Mouse (Mus musculus): ENCODE results near the gene Oxnad1. TPM values are rescaled to one million over a fixed set of nuclear protein-coding genes. Genes with fewer than 3 reads are reported as not detected.
"Not testable (repeated sequence)": the region's sequence is repeated elsewhere in the genome, so short reads cannot be mapped to it uniquely, and the experiment has no call there.

The Oxnad1 gene
- polyA plus RNA-seq, 1 experiment from 2014 or later, result 13.0 TPM

DNA sequence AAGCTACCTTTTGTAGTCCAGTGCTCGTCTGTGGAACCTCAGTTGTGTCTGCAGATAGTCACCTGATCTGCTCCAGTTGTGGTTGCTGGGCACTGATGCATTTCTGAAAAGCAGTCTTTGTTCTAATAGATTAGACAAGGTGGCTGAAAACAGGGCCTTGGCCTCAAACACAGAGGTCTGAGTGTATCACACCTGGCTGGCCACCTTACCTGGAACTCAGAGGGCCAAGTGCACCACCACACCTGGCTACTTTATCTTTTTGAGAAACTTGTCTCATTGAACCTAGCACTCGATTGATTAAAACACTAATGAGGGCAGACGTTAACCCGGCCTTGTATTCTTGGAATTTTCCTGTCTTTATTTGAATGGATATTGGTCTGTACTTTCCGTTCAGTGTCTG, 10.5 kb downstream of the Oxnad1 start:
- Histone ChIP-seq H3K4me1 (ENCODE audit: control insufficient read depth, low read depth, low read length) (no peaks in the 10 kb centered on the region; the same call in 1 of the 2 replicates), H3K9me3 (replicated peaks; ENCODE audit: control insufficient read depth, low read length) (no peaks in the 10 kb centered on the region), H3K4me3 (ENCODE audit: low read depth, low read length) (no peak overlapping the region), H3K4me2 (ENCODE audit: low read depth, low read length) (no peak overlapping the region), H3K36me3 (ENCODE audit: control insufficient read depth, insufficient read depth) (peaks cover 27% of the 10 kb centered on the region), H3K27ac (ENCODE audit: low read length) (no peak overlapping the region), H3K27me3 (ENCODE audit: control insufficient read depth, insufficient read depth, low read depth, low read length) (no peaks in the 10 kb centered on the region), H3K9ac (ENCODE audit: low read depth, low read length) (no peak overlapping the region)
- no peak for ATAC-seq (ENCODE audit: low read depth)
- WGBS (ENCODE audit: insufficient replicate concordance), result 75% methylated on average over 5 of the region's 5 CpGs

DNA sequence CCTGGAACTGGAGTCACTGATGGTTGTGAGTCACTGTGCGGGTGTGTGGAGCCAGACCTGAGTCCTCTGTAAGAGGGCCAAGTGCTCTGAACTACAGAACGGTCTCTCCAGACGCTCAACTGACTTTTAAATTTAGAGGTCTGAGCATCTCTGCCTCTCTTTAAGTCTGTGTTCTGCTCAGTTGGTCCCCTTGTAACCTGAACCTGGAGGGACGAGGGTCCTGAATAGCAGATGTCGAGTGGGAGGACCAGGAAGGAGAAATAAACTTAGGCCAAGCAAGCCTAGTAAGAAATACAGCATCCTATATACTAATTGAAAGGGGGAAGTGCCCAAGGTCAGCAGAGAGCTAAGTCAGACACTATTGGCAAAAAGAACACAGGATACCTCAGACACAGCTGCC, 11.6 kb downstream of the Oxnad1 start:
- WGBS (ENCODE audit: insufficient replicate concordance), result 75% methylated on average over 5 of the region's 5 CpGs
- peaks cover 30% of the 10 kb centered on the region for H3K36me3 ChIP-seq (ENCODE audit: control insufficient read depth, insufficient read depth)
- no peak overlapping the region for H3K27ac ChIP-seq (ENCODE audit: low read length)

DNA sequence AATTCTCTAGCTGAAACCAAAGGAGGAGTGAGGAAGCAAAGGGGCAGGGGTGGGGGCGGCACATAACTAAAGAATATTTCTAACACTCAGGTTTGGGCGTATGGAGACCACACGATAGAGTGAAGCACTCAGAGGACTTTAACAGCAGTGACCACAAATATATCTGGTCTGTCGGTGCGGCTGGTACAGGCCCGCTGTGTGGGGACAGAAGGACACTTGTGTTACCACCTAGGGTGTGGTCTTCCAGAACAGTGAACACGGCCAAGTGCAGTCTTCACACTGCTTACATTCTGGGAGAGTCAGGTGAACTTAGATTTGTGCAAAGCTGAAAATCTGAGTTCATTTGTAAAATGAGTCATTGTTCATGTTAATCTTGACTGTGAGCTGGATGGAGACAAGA, 12.5 kb downstream of the Oxnad1 start:
- no peak for ATAC-seq (ENCODE audit: low read depth)
- H3K4me3 ChIP-seq (ENCODE audit: low read depth, low read length), result no peak overlapping the region
- H3K9ac ChIP-seq (ENCODE audit: low read depth, low read length), result no peak overlapping the region
- H3K27ac ChIP-seq (ENCODE audit: low read length), result no peak overlapping the region
- H3K9me3 ChIP-seq (replicated peaks; ENCODE audit: control insufficient read depth, low read length), result no peaks in the 10 kb centered on the region
- 84% methylated on average over 7 of the region's 7 CpGs for WGBS (ENCODE audit: insufficient replicate concordance)
- H3K27me3 ChIP-seq (ENCODE audit: control insufficient read depth, insufficient read depth, low read depth, low read length), result no peaks in the 10 kb centered on the region
- H3K4me2 ChIP-seq (ENCODE audit: low read depth, low read length), result no peak overlapping the region
- H3K36me3 ChIP-seq (ENCODE audit: control insufficient read depth, insufficient read depth), result peaks cover 30% of the 10 kb centered on the region
- no peaks in the 10 kb centered on the region for H3K4me1 ChIP-seq (ENCODE audit: control insufficient read depth, low read depth, low read length)

More for the DNA sequence above, 11.6 kb downstream of the Oxnad1 start:
- no peaks in the 10 kb centered on the region for H3K27me3 ChIP-seq (ENCODE audit: control insufficient read depth, insufficient read depth, low read depth, low read length)
- no peak overlapping the region for H3K9ac ChIP-seq (ENCODE audit: low read depth, low read length)
- no peaks in the 10 kb centered on the region for H3K4me1 ChIP-seq (ENCODE audit: control insufficient read depth, low read depth, low read length)
- H3K4me2 ChIP-seq (ENCODE audit: low read depth, low read length), result no peak overlapping the region
- no peaks in the 10 kb centered on the region for H3K9me3 ChIP-seq (replicated peaks; ENCODE audit: control insufficient read depth, low read length)
- ATAC-seq (ENCODE audit: low read depth), result no peak
- no peak overlapping the region for H3K4me3 ChIP-seq (ENCODE audit: low read depth, low read length)

DNA sequence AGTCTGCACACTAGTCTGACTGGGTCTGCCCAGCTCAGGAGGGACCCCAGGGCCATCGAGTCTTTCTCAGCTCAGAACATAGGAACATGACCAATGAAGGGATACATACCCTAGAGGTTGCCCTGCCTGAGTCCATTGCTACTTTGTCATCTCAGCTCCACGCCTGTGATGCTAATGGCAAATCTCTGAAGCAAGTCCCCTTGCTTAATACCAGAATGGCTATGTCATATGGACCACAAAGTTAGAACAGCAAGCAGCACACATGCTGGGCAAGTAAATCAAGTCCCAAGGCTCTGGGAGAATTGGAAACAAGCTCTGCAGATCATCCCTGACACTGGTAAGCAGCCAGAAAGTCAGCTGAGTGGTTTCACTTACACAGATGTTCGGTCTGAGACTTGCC, 13.8 kb downstream of the Oxnad1 start:
- Histone ChIP-seq H3K27me3 (ENCODE audit: control insufficient read depth, insufficient read depth, low read depth, low read length) (no peaks in the 10 kb centered on the region), H3K27ac (ENCODE audit: low read length) (no peak overlapping the region), H3K36me3 (ENCODE audit: control insufficient read depth, insufficient read depth) (peaks cover 30% of the 10 kb centered on the region), H3K4me2 (ENCODE audit: low read depth, low read length) (no peak overlapping the region), H3K9me3 (replicated peaks; ENCODE audit: control insufficient read depth, low read length) (no peaks in the 10 kb centered on the region), H3K9ac (ENCODE audit: low read depth, low read length) (no peak overlapping the region), H3K4me3 (ENCODE audit: low read depth, low read length) (no peak overlapping the region), H3K4me1 (ENCODE audit: control insufficient read depth, low read depth, low read length) (no peaks in the 10 kb centered on the region)
- ATAC-seq (ENCODE audit: low read depth), result no peak
- WGBS (ENCODE audit: insufficient replicate concordance), result 81% methylated on average over 3 of the region's 3 CpGs

DNA sequence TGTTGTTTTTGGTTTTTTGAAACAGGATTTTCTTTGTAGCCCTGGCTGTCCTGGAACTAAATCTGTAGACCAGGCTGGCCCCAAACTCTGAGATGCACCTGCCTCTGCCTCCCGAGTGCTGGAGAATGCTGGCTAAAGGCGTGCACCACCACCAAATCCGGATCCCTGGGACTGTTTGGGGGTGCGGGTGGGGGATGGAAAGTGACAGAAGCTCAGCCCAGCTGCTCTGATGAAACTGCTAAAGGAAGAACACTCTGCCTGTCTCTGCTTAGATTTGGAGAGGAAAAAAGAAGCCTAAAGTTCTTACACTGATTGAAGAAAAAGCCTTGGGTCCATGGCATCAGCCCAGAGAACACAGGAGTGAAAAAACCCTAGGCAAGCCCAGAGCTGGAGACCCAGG, 18.4 kb downstream of the Oxnad1 start:
- no peak for ATAC-seq (ENCODE audit: low read depth)
- H3K9ac ChIP-seq (ENCODE audit: low read depth, low read length), result no peak overlapping the region
- no peaks in the 10 kb centered on the region for H3K27me3 ChIP-seq (ENCODE audit: control insufficient read depth, insufficient read depth, low read depth, low read length)
- H3K27ac ChIP-seq (ENCODE audit: low read length), result no peak overlapping the region
- no peaks in the 10 kb centered on the region for H3K9me3 ChIP-seq (replicated peaks; ENCODE audit: control insufficient read depth, low read length)
- no peak overlapping the region for H3K4me2 ChIP-seq (ENCODE audit: low read depth, low read length)
- no peaks in the 10 kb centered on the region for H3K4me1 ChIP-seq (ENCODE audit: control insufficient read depth, low read depth, low read length)
- H3K36me3 ChIP-seq (ENCODE audit: control insufficient read depth, insufficient read depth), result peaks cover 22% of the 10 kb centered on the region
- WGBS (ENCODE audit: insufficient replicate concordance), result 79% methylated on average over 4 of the region's 4 CpGs
- no peak overlapping the region for H3K4me3 ChIP-seq (ENCODE audit: low read depth, low read length)

DNA sequence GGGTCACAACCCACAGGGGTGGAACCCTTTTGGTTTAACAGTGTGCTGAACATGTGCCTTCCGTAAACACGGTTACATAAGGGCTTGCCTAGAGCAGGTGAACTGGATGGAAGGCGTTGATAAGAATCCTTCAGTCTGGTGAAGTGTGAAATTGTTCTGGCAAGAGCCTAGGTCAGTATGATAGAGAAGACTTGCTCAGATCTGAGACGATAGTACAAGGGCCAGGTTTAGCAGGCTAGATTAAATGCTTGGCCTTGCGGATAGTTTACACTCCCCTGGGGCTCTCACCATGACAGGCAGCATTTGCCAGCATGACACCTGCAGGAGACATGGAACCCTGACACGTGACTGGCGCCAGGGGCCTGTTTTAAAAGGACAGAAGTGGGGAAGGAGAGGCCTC, 20.5 kb downstream of the Oxnad1 start:
- WGBS (ENCODE audit: insufficient replicate concordance), result 45% methylated on average over 7 of the region's 7 CpGs
- Histone ChIP-seq H3K9ac (ENCODE audit: low read depth, low read length) (no peak overlapping the region), H3K4me3 (ENCODE audit: low read depth, low read length) (no peak overlapping the region), H3K4me2 (ENCODE audit: low read depth, low read length) (no peak overlapping the region), H3K36me3 (ENCODE audit: control insufficient read depth, insufficient read depth) (peaks cover 3% of the 10 kb centered on the region; the same call in 1 of the 2 replicates), H3K9me3 (replicated peaks; ENCODE audit: control insufficient read depth, low read length) (no peaks in the 10 kb centered on the region), H3K27ac (ENCODE audit: low read length) (no peak overlapping the region), H3K27me3 (ENCODE audit: control insufficient read depth, insufficient read depth, low read depth, low read length) (no peaks in the 10 kb centered on the region), H3K4me1 (ENCODE audit: control insufficient read depth, low read depth, low read length) (no peaks in the 10 kb centered on the region)
- ATAC-seq (ENCODE audit: low read depth), result no peak

DNA sequence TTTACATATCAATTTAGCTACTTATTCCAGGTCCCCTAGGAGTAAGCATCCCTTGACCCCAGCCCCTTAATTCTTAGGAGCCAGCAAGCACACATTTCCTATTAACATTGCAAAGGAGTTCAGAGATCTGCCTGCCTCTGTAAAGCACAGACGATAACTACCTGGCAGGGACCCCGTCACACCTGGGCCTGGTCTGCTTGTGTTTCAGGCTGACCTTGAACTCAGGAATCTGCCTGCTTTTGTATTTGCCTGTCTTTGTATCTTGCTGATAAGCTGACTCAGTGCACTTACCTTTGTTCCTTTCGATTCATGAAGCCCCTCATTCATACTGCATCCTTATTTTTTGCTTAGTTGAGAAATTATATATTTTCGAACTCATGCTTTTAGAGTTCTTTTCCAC, 21.7 kb downstream of the Oxnad1 start:
- Histone ChIP-seq H3K4me1 (ENCODE audit: control insufficient read depth, low read depth, low read length) (no peaks in the 10 kb centered on the region), H3K9ac (ENCODE audit: low read depth, low read length) (no peak overlapping the region), H3K4me3 (ENCODE audit: low read depth, low read length) (no peak overlapping the region), H3K4me2 (ENCODE audit: low read depth, low read length) (no peak overlapping the region), H3K36me3 (ENCODE audit: control insufficient read depth, insufficient read depth) (no peaks in the 10 kb centered on the region), H3K27me3 (ENCODE audit: control insufficient read depth, insufficient read depth, low read depth, low read length) (no peaks in the 10 kb centered on the region), H3K9me3 (replicated peaks; ENCODE audit: control insufficient read depth, low read length) (no peaks in the 10 kb centered on the region), H3K27ac (ENCODE audit: low read length) (no peak overlapping the region)
- no peak for ATAC-seq (ENCODE audit: low read depth)
- WGBS (ENCODE audit: insufficient replicate concordance), result 66% methylated on average over 4 of the region's 4 CpGs

DNA sequence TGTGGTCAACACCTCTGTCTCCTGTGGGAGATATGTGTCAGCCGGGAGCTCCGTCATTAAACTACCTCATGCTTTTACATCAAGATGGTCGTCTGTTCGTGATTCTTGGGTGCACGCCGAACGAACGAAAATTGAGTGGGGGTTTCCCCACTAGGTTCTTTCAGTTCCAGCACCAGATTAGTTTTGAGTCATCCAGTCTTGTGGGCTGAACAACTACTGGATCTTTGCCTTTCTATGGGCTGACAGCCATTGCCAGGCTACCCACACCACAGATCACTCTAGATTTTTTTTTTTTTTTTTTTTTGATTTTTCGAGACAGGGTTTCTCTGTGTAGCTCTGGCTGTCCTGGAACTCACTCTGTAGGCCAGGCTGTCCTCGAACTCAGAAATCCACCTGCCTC, 26.9 kb downstream of the Oxnad1 start:
- 77% methylated on average over 10 of the region's 10 CpGs for WGBS (ENCODE audit: insufficient replicate concordance)
- not testable (repeated sequence) for H3K27ac ChIP-seq (ENCODE audit: low read length); H3K27me3 ChIP-seq (ENCODE audit: control insufficient read depth, insufficient read depth, low read depth, low read length); ATAC-seq (ENCODE audit: low read depth); H3K9me3 ChIP-seq (replicated peaks; ENCODE audit: control insufficient read depth, low read length); H3K4me1 ChIP-seq (ENCODE audit: control insufficient read depth, low read depth, low read length); H3K36me3 ChIP-seq (ENCODE audit: control insufficient read depth, insufficient read depth); H3K9ac ChIP-seq (ENCODE audit: low read depth, low read length); H3K4me2 ChIP-seq (ENCODE audit: low read depth, low read length); H3K4me3 ChIP-seq (ENCODE audit: low read depth, low read length)

DNA sequence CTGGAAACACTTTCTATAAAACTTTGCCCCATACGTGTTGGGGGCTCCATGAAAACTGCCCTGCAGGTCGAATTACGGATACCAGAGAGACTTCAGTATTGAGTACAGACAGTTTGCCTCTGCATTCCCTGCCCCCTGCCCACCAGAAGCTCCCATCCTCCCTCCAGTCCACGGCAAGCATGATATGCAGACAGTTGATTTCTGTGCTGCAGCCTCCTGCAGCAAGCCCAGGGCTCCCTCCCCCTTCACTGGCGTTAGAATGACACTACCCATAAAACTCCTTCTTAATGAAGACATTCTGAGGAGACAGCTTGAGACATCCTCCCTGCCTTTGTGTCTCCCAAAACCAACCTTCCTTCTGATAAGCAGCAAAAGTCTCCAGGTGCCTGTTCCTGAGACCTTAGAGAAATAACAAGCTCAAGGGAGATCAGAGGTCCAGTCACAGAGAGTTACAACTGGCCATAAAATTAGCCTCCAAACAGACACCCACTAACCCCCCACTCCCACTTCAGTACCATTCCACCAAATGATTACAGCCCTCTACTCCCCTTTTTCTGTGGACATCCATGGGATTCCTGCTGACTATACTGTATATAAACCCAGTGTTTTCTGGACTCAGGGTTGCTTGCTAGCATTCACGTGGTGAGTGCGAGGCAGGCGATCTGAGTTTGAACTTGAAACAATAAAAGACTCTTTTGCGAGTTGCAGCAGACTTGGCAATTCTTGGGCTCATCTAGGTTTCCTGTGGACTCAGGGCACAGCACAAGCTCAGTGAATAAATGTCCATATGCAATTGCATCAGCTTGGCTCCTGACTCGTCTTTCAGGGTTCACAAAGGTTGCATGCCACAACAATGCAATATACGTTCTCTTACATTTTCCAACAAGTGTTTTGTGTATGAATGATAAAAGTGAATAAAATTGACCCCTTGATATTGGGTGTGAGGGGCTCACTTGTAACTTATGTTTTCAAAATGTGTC, 36.1 kb downstream of the Oxnad1 start:
- Histone ChIP-seq H3K36me3 (ENCODE audit: control insufficient read depth, insufficient read depth) (no peaks in the 10 kb centered on the region), H3K4me3 (ENCODE audit: low read depth, low read length) (no peak overlapping the region), H3K27ac (ENCODE audit: low read length) (no peak overlapping the region), H3K4me2 (ENCODE audit: low read depth, low read length) (no peak overlapping the region), H3K9ac (ENCODE audit: low read depth, low read length) (no peak overlapping the region), H3K27me3 (ENCODE audit: control insufficient read depth, insufficient read depth, low read depth, low read length) (no peaks in the 10 kb centered on the region), H3K9me3 (replicated peaks; ENCODE audit: control insufficient read depth, low read length) (no peaks in the 10 kb centered on the region), H3K4me1 (ENCODE audit: control insufficient read depth, low read depth, low read length) (no peaks in the 10 kb centered on the region)
- no peak for ATAC-seq (ENCODE audit: low read depth)
- 61% methylated on average over 11 of the region's 11 CpGs for WGBS (ENCODE audit: insufficient replicate concordance)
